Mouse (Mus musculus) lung, postnatal 25 days (tissue): Measurements from ENCODE around the gene Aen.

Experiments used
- DNase-seq: peaks from one replicate; pipeline ENCODE4 v3.0.0; 2022; ENCODE audit warnings: low spot score

Aen gene

GRCm38 (mm10) chr7:78893917-78894316 lies 1.7 kb upstream of the Aen start:
- DNase-seq = no peak

GRCm38 (mm10) chr7:78895021-78895652 lies 517 bp upstream of the Aen start:
- no peak for DNase-seq

GRCm38 (mm10) chr7:78897567-78897966 lies 1.9 kb downstream of the Aen start:
- DNase-seq = no peak

- peak; percentile 68 for DNase-seq
These were observed 7.7 kb downstream of the Aen start for GRCm38 (mm10) chr7:78903174-78903870.

- peak; percentile 23 for DNase-seq
These were observed 8.5 kb downstream of the Aen start for GRCm38 (mm10) chr7:78904175-78904574.

GRCm38 (mm10) chr7:78909026-78909425 lies 13.4 kb downstream of the Aen start:
- DNase-seq = no peak

GRCm38 (mm10) chr7:78910336-78911098 lies 14.9 kb downstream of the Aen start:
- no peak for DNase-seq

GRCm38 (mm10) chr7:78911209-78911608 lies 15.6 kb downstream of the Aen start:
- DNase-seq = no peak

GRCm38 (mm10) chr7:78912253-78912973 lies 16.8 kb downstream of the Aen start:
- peak; percentile 34 for DNase-seq

GRCm38 (mm10) chr7:78912974-78913474 lies 17.4 kb downstream of the Aen start, which contains the start of gene Isg20:
Gene Isg20 (plus strand): TSS chr7:78913424.
- DNase-seq = no peak

GRCm38 (mm10) chr7:78913649-78914544 lies 18.2 kb downstream of the Aen start:
- peak; percentile 93 for DNase-seq

- DNase-seq = no peak
These were observed 18.8 kb downstream of the Aen start for GRCm38 (mm10) chr7:78914545-78914845.

GRCm38 (mm10) chr7:78914896-78915510 lies 19.3 kb downstream of the Aen start:
- no peak for DNase-seq

GRCm38 (mm10) chr7:78918686-78919085 lies 23.0 kb downstream of the Aen start:
- DNase-seq = peak; percentile 20

- DNase-seq = no peak
These were observed 26.9 kb downstream of the Aen start for GRCm38 (mm10) chr7:78922506-78922905.

- DNase-seq = peak; percentile 62
These were observed 28.6 kb downstream of the Aen start for GRCm38 (mm10) chr7:78924300-78924699.

- no peak for DNase-seq
These were observed 29.1 kb downstream of the Aen start for GRCm38 (mm10) chr7:78924796-78925195.

GRCm38 (mm10) chr7:78925680-78926079 lies 30.0 kb downstream of the Aen start:
- no peak for DNase-seq

- DNase-seq = no peak
These were observed 30.5 kb downstream of the Aen start for GRCm38 (mm10) chr7:78926156-78926555.

- DNase-seq = no peak
These were observed 31.6 kb downstream of the Aen start for GRCm38 (mm10) chr7:78927266-78927665.
